Mouse (Mus musculus): ENCODE data around the gene Xrcc1.

DNA sequence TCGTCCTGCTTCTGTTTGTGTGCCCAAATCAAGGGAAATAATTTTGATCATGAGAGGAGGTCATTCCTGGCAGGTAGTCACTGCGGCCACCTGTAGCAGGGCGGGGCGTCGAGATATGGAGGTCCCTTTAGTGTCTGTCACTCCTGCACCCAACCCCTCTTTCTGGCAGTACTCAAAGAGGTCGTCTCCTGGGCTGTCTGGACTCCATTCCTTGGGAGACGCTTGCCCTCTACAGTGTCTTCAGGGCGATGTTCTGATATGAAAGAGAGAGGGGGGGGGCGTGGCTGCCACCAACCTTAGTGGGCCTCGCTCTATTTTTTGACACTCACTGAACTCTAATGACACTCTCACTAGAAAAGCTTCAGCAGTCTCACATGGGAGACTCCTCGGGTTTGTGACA, 16.5 kb upstream of the Xrcc1 start:
- TF ChIP-seq POLR2A (IDR thresholded peaks at IDR 0.05; ENCODE audit: low read depth, low read length) = no peak
- no peak for TF ChIP-seq CTCF (IDR thresholded peaks at IDR 0.05; ENCODE audit: extremely low read depth, insufficient read depth, insufficient read length, insufficient replicate concordance)

Data from spleen, adult 2 months (tissue).